Mouse (Mus musculus): ENCODE measurements around the gene Gm43518. TPM values are rescaled to one million over a fixed set of nuclear protein-coding genes. Genes with fewer than 3 reads are reported as not detected.

The Gm43518 gene
- polyA plus RNA-seq, 1 experiment, result not detected

DNA sequence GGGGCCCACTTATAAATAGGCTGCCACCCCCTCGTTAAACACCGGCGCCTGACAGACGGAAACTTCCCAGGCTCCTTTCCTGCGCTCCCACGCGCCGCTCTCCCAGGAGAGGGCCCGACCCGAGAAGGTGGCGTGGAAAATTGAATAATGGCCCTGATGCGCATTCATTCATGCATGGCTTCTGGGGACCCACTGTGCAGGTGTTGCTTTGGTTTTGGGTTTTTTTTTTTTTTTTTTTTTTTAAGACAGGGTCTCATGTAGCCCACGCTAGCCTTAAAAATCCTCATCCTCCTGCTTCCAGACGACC, 46.9 kb downstream of the Gm43518 start:
- H3K4me1 ChIP-seq (ENCODE audit: control insufficient read depth, insufficient read depth, low read length), result peaks cover 8% of the 10 kb centered on the region
- H3K27ac ChIP-seq (ENCODE audit: control insufficient read depth, insufficient read depth, low read depth, low read length, poor library complexity), result peak overlapping the region; percentile 97
- peak overlapping the region; percentile 84 for H3K4me3 ChIP-seq (replicated peaks; ENCODE audit: control insufficient read depth, low read depth, low read length)
- TF ChIP-seq POLR2A (IDR thresholded peaks at IDR 0.05; ENCODE audit: borderline replicate concordance, control insufficient read depth, low read depth, low read length), result no peak
- TF ChIP-seq CTCF (IDR thresholded peaks at IDR 0.05; ENCODE audit: control insufficient read depth, insufficient read depth, low read length), result no peak
- 0% methylated on average over 14 of the region's 14 CpGs for WGBS

GRCm38 (mm10) chr5:123974616-123975111, 47.4 kb downstream of the Gm43518 start:
- H3K27ac ChIP-seq (ENCODE audit: control insufficient read depth, insufficient read depth, low read depth, low read length, poor library complexity), result peak overlapping the region; percentile 90

GRCm38 (mm10) chr5:123975668-123976180, 48.5 kb downstream of the Gm43518 start:
- peak overlapping the region; percentile 35 for H3K4me3 ChIP-seq (replicated peaks; ENCODE audit: control insufficient read depth, low read depth, low read length)
- H3K27ac ChIP-seq (ENCODE audit: control insufficient read depth, insufficient read depth, low read depth, low read length, poor library complexity), result peak overlapping the region; percentile 71
- 26% methylated on average over 6 of the region's 6 CpGs for WGBS
- H3K4me1 ChIP-seq (ENCODE audit: control insufficient read depth, insufficient read depth, low read length), result peaks cover 14% of the 10 kb centered on the region
- TF ChIP-seq POLR2A (IDR thresholded peaks at IDR 0.05; ENCODE audit: borderline replicate concordance, control insufficient read depth, low read depth, low read length), result no peak

More at GRCm38 (mm10) chr5:123974616-123975111, 47.4 kb downstream of the Gm43518 start:
- peak overlapping the region; percentile 73 for H3K4me3 ChIP-seq (replicated peaks; ENCODE audit: control insufficient read depth, low read depth, low read length)
- TF ChIP-seq POLR2A (IDR thresholded peaks at IDR 0.05; ENCODE audit: borderline replicate concordance, control insufficient read depth, low read depth, low read length) (no peak), CTCF (IDR thresholded peaks at IDR 0.05; ENCODE audit: control insufficient read depth, insufficient read depth, low read length) (no peak)
- 6% methylated on average over 11 of the region's 11 CpGs for WGBS
- H3K4me1 ChIP-seq (ENCODE audit: control insufficient read depth, insufficient read depth, low read length), result peaks cover 9% of the 10 kb centered on the region

DNA sequence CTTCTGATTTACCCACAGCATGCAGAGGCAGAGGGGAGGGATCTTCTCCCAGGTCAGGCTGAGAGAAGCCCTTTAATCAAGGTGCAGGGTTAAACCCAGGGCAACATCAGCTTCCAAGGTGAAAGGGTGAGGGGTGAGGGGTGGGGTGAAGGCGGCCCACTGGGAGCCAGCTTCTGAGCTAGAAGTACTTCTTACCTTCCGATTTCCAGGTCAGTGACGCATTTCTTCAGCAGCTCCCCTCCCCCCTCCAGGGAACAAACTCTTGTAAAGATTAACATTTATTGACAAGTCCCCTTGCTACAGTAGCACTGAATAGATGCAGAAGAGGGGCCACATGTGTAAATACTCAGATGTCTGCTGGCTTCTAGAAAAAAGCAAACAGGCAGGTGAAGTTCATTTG, 50.0 kb downstream of the Gm43518 start:
- Histone ChIP-seq H3K27ac (ENCODE audit: control insufficient read depth, insufficient read depth, low read depth, low read length, poor library complexity) (no peak overlapping the region), H3K4me3 (replicated peaks; ENCODE audit: control insufficient read depth, low read depth, low read length) (no peak overlapping the region), H3K4me1 (ENCODE audit: control insufficient read depth, insufficient read depth, low read length) (peaks cover 15% of the 10 kb centered on the region)
- no peak for TF ChIP-seq CTCF (IDR thresholded peaks at IDR 0.05; ENCODE audit: control insufficient read depth, insufficient read depth, low read length)
- no peak for TF ChIP-seq POLR2A (IDR thresholded peaks at IDR 0.05; ENCODE audit: borderline replicate concordance, control insufficient read depth, low read depth, low read length)
- WGBS, result 90% methylated on average over 3 of the region's 3 CpGs

GRCm38 (mm10) chr5:123978131-123978530, 50.9 kb downstream of the Gm43518 start:
- WGBS, result 58% methylated on average over 5 of the region's 5 CpGs
- TF ChIP-seq POLR2A (IDR thresholded peaks at IDR 0.05; ENCODE audit: borderline replicate concordance, control insufficient read depth, low read depth, low read length), result no peak
- no peak for TF ChIP-seq CTCF (IDR thresholded peaks at IDR 0.05; ENCODE audit: control insufficient read depth, insufficient read depth, low read length)
- Histone ChIP-seq H3K4me1 (ENCODE audit: control insufficient read depth, insufficient read depth, low read length) (peaks cover 15% of the 10 kb centered on the region), H3K4me3 (replicated peaks; ENCODE audit: control insufficient read depth, low read depth, low read length) (no peak overlapping the region), H3K27ac (ENCODE audit: control insufficient read depth, insufficient read depth, low read depth, low read length, poor library complexity) (no peak overlapping the region)

- no peak overlapping the region for H3K4me3 ChIP-seq (replicated peaks; ENCODE audit: control insufficient read depth, low read depth, low read length)
- H3K4me1 ChIP-seq (ENCODE audit: control insufficient read depth, insufficient read depth, low read length), result peaks cover 13% of the 10 kb centered on the region
- WGBS, result 49% methylated on average over 18 of the region's 18 CpGs
- no peak for TF ChIP-seq CTCF (IDR thresholded peaks at IDR 0.05; ENCODE audit: control insufficient read depth, insufficient read depth, low read length)
- TF ChIP-seq POLR2A (IDR thresholded peaks at IDR 0.05; ENCODE audit: borderline replicate concordance, control insufficient read depth, low read depth, low read length), result no peak
- H3K27ac ChIP-seq (ENCODE audit: control insufficient read depth, insufficient read depth, low read depth, low read length, poor library complexity), result peak overlapping the region; percentile 29
Measured at GRCm38 (mm10) chr5:123979221-123979979, 52.2 kb downstream of the Gm43518 start.

DNA sequence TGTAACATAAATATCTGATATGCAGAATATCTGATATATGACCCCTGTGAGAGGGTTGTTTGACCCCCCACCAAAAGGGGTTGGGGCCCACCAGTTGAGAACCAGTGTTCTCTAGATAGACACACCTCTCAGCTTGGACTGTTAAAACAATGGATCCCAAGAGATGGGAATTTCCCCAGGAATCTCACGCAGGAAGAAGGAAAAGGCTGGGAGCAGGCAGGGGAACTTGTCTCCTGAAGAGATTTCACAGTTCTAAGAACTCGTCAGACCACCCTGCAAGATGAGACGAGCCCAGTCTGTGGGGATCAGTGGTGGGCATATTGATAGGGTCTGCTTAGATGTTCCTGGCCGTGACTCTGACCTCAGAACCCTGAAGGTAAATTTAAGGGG, 52.8 kb downstream of the Gm43518 start:
- TF ChIP-seq POLR2A (IDR thresholded peaks at IDR 0.05; ENCODE audit: borderline replicate concordance, control insufficient read depth, low read depth, low read length), result no peak
- TF ChIP-seq CTCF (IDR thresholded peaks at IDR 0.05; ENCODE audit: control insufficient read depth, insufficient read depth, low read length), result no peak
- no peak overlapping the region for H3K27ac ChIP-seq (ENCODE audit: control insufficient read depth, insufficient read depth, low read depth, low read length, poor library complexity)
- no peak overlapping the region for H3K4me3 ChIP-seq (replicated peaks; ENCODE audit: control insufficient read depth, low read depth, low read length)
- H3K4me1 ChIP-seq (ENCODE audit: control insufficient read depth, insufficient read depth, low read length), result peaks cover 13% of the 10 kb centered on the region
- WGBS, result 69% methylated on average over 4 of the region's 4 CpGs

DNA sequence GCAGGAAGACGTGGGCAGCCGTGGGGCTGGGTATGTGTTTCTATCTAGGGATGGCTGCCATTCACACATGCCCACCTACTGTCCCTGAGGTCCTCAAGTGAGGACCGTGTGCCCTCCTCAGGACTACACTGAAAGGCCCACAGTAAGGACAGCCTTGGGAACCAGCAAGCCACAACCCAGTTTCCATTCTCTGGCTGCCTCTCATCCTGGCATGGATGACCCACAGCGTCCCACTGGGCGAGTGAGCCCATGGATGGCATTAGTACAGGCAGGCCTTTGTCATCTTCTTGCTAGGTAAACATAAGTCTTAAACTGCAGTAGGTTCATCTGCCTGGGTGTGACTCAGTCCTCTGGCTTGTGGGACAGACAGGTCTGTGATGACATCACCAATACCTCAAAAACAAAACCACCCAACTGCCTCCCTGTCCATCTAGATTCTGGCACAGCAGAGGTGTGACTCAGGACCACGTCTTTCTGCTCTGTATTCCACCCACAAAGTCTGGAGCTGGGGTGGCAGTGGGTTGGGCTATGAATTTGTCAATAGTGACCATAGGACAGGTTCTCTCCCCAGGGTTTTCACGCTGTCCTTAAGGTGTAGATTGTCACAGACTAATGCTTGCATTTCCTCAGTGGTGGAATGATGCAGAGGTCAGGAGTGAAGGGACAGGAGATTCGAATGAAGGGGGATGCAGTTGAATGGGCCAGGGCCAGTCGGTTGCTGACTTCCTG, 53.5 kb downstream of the Gm43518 start:
- Histone ChIP-seq H3K4me1 (ENCODE audit: control insufficient read depth, insufficient read depth, low read length) (peaks cover 12% of the 10 kb centered on the region), H3K4me3 (replicated peaks; ENCODE audit: control insufficient read depth, low read depth, low read length) (no peak overlapping the region), H3K27ac (ENCODE audit: control insufficient read depth, insufficient read depth, low read depth, low read length, poor library complexity) (no peak overlapping the region)
- WGBS, result 49% methylated on average over 9 of the region's 9 CpGs
- TF ChIP-seq POLR2A (IDR thresholded peaks at IDR 0.05; ENCODE audit: borderline replicate concordance, control insufficient read depth, low read depth, low read length), result no peak
- TF ChIP-seq CTCF (IDR thresholded peaks at IDR 0.05; ENCODE audit: control insufficient read depth, insufficient read depth, low read length), result no peak
